Comparison of ENCODE assay signal across 33 mouse cellular contexts in genomic region chr17:57195326-57196010, GRCm38 (mm10). TPM values are rescaled to one million over a fixed set of nuclear protein-coding genes. Genes with fewer than 3 reads are reported as not detected.
DNase-seq lines count a peak whose midpoint lies in the region; ATAC-seq and TF ChIP-seq lines count a peak whose summit lies in the region.
"Had no signal": no experiment of that assay in that cellular context is flagged by ENCODE, and none has a peak within 500 bp of the region (broad histone marks: within the 10 kb centered on the region; RNA-seq: fewer than 3 reads in every experiment).

No protein-coding gene starts in this region.

- H3K9ac ChIP-seq in liver, adult 2 months (ENCODE audit: low read depth, low read length): no peak overlapping the region
- no peak overlapping the region for H3K9ac ChIP-seq in embryonic facial prominence, embryonic 12.5 days
- no peak overlapping the region for H3K9ac ChIP-seq in limb, embryonic 14.5 days (ENCODE audit: low read depth, low read length, severe bottlenecking)
- H3K9ac ChIP-seq: kidney, embryonic 15.5 days; liver, embryonic 14.5 days; midbrain, embryonic 13.5 days had no signal

- H3K79me2 ChIP-seq in liver, adult 2 months (ENCODE audit: control insufficient read depth, insufficient read depth, low read length): no peaks in the 10 kb centered on the region

- H3K27me3 ChIP-seq in liver, adult 2 months (ENCODE audit: control insufficient read depth, insufficient read depth, low read length): no peaks in the 10 kb centered on the region
- H3K27me3 ChIP-seq in embryonic facial prominence, embryonic 12.5 days: no peaks in the 10 kb centered on the region
- no peaks in the 10 kb centered on the region for H3K27me3 ChIP-seq in limb, embryonic 14.5 days (ENCODE audit: control insufficient read depth, insufficient read depth, low read length)
- no peaks in the 10 kb centered on the region for H3K27me3 ChIP-seq in cerebellum, adult 2 months (ENCODE audit: control insufficient read depth, insufficient read depth, low read length)
- H3K27me3 ChIP-seq: kidney, embryonic 15.5 days; midbrain, embryonic 13.5 days had no signal

- H3K4me2 ChIP-seq in embryonic facial prominence, embryonic 12.5 days (replicated peaks): no peak overlapping the region
- H3K4me2 ChIP-seq in limb, embryonic 14.5 days (replicated peaks; ENCODE audit: low read depth, low read length, severe bottlenecking): no peak overlapping the region
- H3K4me2 ChIP-seq: kidney, embryonic 15.5 days; midbrain, embryonic 13.5 days had no signal

- peak; percentile 84 for DNase-seq in liver, adult 2 months (ENCODE audit: extremely low read depth, low read depth, low spot score)
- DNase-seq in liver (no peak), adipocyte (ENCODE audit: low spot score) (peak; percentile 35)
- DNase-seq in limb, embryonic 14.5 days (ENCODE audit: low spot score): peak; percentile 21
- no peak for DNase-seq in cerebellum, adult 9-11 months
- DNase-seq in gastrocnemius, postnatal 14 days: no peak
- no peak for DNase-seq in cerebellum, adult 2 months
- DNase-seq: adrenal gland, adult 8-10 months; B cell, adult 2 months; cerebellum, adult 11 months; cerebellum, postnatal 10 days; gastrocnemius, adult 2 months; heart, postnatal 14 days; kidney, adult 11 months; kidney, postnatal 25 days had no signal

- H3K4me3 ChIP-seq in liver, adult 2 months (ENCODE audit: insufficient read depth, low read depth, low read length): no peak overlapping the region
- H3K4me3 ChIP-seq in embryonic facial prominence, embryonic 12.5 days: no peak overlapping the region
- no peak overlapping the region for H3K4me3 ChIP-seq in limb, embryonic 14.5 days (replicated peaks; ENCODE audit: low read length)
- H3K4me3 ChIP-seq in cerebellum, adult 2 months (replicated peaks; ENCODE audit: insufficient read depth, low read depth, low read length): no peak overlapping the region
- H3K4me3 ChIP-seq: gastrocnemius, adult 2 months; kidney, embryonic 15.5 days; layer of hippocampus, adult 2 months; midbrain, embryonic 13.5 days had no signal

- no peak overlapping the region for H3K27ac ChIP-seq in liver, adult 2 months (replicated peaks; ENCODE audit: insufficient read depth, low read depth, low read length)
- no peak overlapping the region for H3K27ac ChIP-seq in embryonic facial prominence, embryonic 12.5 days
- H3K27ac ChIP-seq in limb, embryonic 14.5 days (replicated peaks; ENCODE audit: low read depth, low read length): no peak overlapping the region
- H3K27ac ChIP-seq in cerebellum, adult 2 months (ENCODE audit: insufficient read depth, low read length): no peak overlapping the region
- H3K27ac ChIP-seq: gastrocnemius, adult 2 months; hindbrain, postnatal 0 days; kidney, embryonic 15.5 days; layer of hippocampus, adult 2 months; liver, embryonic 14.5 days; midbrain, embryonic 13.5 days had no signal

- ATAC-seq in embryonic facial prominence, embryonic 12.5 days (ENCODE audit: insufficient number of reproducible peaks, insufficient read depth, low FRiP score, low TSS enrichment): peak; percentile 52; the same call in 1 of the 2 replicates
- ATAC-seq in limb, embryonic 14.5 days (ENCODE audit: low FRiP score, low read depth): no peak; the same call in 1 of the 2 replicates
- ATAC-seq: activated CD4-positive, CD25-positive, alpha-beta regulatory T cell, adult 4 months; forebrain, embryonic 14.5 days; hindbrain, postnatal 0 days; midbrain, embryonic 13.5 days had no signal

- H3K36me3 ChIP-seq in liver, adult 2 months (ENCODE audit: control insufficient read depth, insufficient read depth, low read length): peaks cover 8% of the 10 kb centered on the region; the same call in 1 of the 2 replicates
- H3K36me3 ChIP-seq in embryonic facial prominence, embryonic 12.5 days: no peaks in the 10 kb centered on the region
- no peaks in the 10 kb centered on the region for H3K36me3 ChIP-seq in limb, embryonic 14.5 days (ENCODE audit: control insufficient read depth, insufficient read depth, low read length)
- H3K36me3 ChIP-seq: kidney, embryonic 15.5 days; midbrain, embryonic 13.5 days had no signal

- TF ChIP-seq POLR2A in liver, adult 2 months (IDR thresholded peaks at IDR 0.05; ENCODE audit: extremely low read depth, insufficient read depth, low read length): no peak
- TF ChIP-seq POLR2A in limb, embryonic 14.5 days (IDR thresholded peaks at IDR 0.05; ENCODE audit: borderline replicate concordance, extremely low read depth, insufficient read depth, insufficient read length): no peak
- no peak for TF ChIP-seq POLR2A in cerebellum, adult 2 months (IDR thresholded peaks at IDR 0.05; ENCODE audit: borderline replicate concordance, insufficient read depth, low read length)

- intact Hi-C loops in gastrocnemius, postnatal 14 days (cut with DNase I; ENCODE audit: low total_unique reads): no loop called here

- no peaks in the 10 kb centered on the region for H3K9me3 ChIP-seq in embryonic facial prominence, embryonic 12.5 days
- no peaks in the 10 kb centered on the region for H3K9me3 ChIP-seq in limb, embryonic 14.5 days (ENCODE audit: control insufficient read depth, low read length)
- H3K9me3 ChIP-seq: kidney, embryonic 15.5 days; midbrain, embryonic 13.5 days had no signal

- TF ChIP-seq CTCF in liver, adult 2 months (IDR thresholded peaks at IDR 0.05; ENCODE audit: low read depth, low read length): no peak
- TF ChIP-seq CTCF in cerebellum, adult 2 months (IDR thresholded peaks at IDR 0.05; ENCODE audit: borderline replicate concordance, insufficient read depth, low read depth, low read length): no peak

- peaks cover 1% of the 10 kb centered on the region for H3K4me1 ChIP-seq in liver, adult 2 months (ENCODE audit: control insufficient read depth, insufficient read depth, low read length)
- no peaks in the 10 kb centered on the region for H3K4me1 ChIP-seq in embryonic facial prominence, embryonic 12.5 days
- no peaks in the 10 kb centered on the region for H3K4me1 ChIP-seq in limb, embryonic 14.5 days (ENCODE audit: control insufficient read depth, insufficient read depth, low read length)
- H3K4me1 ChIP-seq in cerebellum, adult 2 months (ENCODE audit: control insufficient read depth, insufficient read depth, low read length): no peaks in the 10 kb centered on the region
- H3K4me1 ChIP-seq: kidney, embryonic 15.5 days; midbrain, embryonic 13.5 days had no signal

- 20% methylated on average over 8 of the region's 8 CpGs for WGBS in liver, adult 2 months
- WGBS in embryonic facial prominence, embryonic 12.5 days: 77% methylated on average over 8 of the region's 8 CpGs
- 63% methylated on average over 8 of the region's 8 CpGs for WGBS in limb, embryonic 14.5 days
- WGBS in cerebellum, adult 2 months: 79% methylated on average over 8 of the region's 8 CpGs

RNA-seq across cellular contexts. Expression of gene Tnfsf14, which starts 1.5 kb away (rescaled TPM):
- total RNA-seq in liver, adult 2 months (2014; rRNA removed): 0.27 and 0.28 TPM in 2 replicates
- polyA plus RNA-seq in liver, adult 2 months (2012; rRNA removed): 0.42 and 0.75 TPM in 2 replicates
- 0.09 and 0.24 TPM in 2 replicates for polyA plus RNA-seq in embryonic facial prominence, embryonic 12.5 days (2016; fragmentation: Nextera tagmentation; extraction: Ambion mirVana)
- 0.17 and 0.20 TPM in 2 replicates for polyA plus RNA-seq in limb, embryonic 14.5 days (2012; rRNA removed)
- polyA plus RNA-seq in limb, embryonic 14.5 days (2014; fragmentation: Nextera tagmentation; extraction: Ambion mirVana): not detected in 2 replicates
- not detected for total RNA-seq in gastrocnemius, postnatal 14 days (2021)
- not detected in 2 replicates for polyA plus RNA-seq in cerebellum, adult 2 months (2012; rRNA removed)
- total RNA-seq: gastrocnemius, adult 2 months; gastrocnemius, postnatal 4 days; hindbrain, postnatal 0 days; layer of hippocampus, adult 2 months; layer of hippocampus, postnatal 14 days; left cerebral cortex, adult 8-10 months; left cerebral cortex, postnatal 36 days had no signal
- polyA plus RNA-seq: forebrain, embryonic 14.5 days; heart, embryonic 14.5 days; hindbrain, postnatal 0 days; midbrain, embryonic 13.5 days; neural tube, embryonic 14.5 days had no signal

RNA-seq across cellular contexts. Expression of gene C3, which starts 32.5 kb away (rescaled TPM):
- 5,384 and 7,708 TPM in 2 replicates for total RNA-seq in liver, adult 2 months (2014; rRNA removed)
- polyA plus RNA-seq in liver, adult 2 months (2012; rRNA removed): 3,773 and 3,833 TPM in 2 replicates
- polyA plus RNA-seq in embryonic facial prominence, embryonic 12.5 days (2016; fragmentation: Nextera tagmentation; extraction: Ambion mirVana): 0.37 and 0.56 TPM in 2 replicates
- polyA plus RNA-seq in limb, embryonic 14.5 days (2012; rRNA removed): 0.85 and 1.6 TPM in 2 replicates
- polyA plus RNA-seq in limb, embryonic 14.5 days (2014; fragmentation: Nextera tagmentation; extraction: Ambion mirVana): 0.46 and 0.52 TPM in 2 replicates
- 1 to 10 TPM in 1 of 2 experiments, under 1 TPM in 1; 0.60 to 1.2 TPM for total RNA-seq in gastrocnemius, postnatal 14 days (2021)
- 1.1 and 1.3 TPM in 2 replicates for polyA plus RNA-seq in cerebellum, adult 2 months (2012; rRNA removed)

RNA-seq across cellular contexts. Expression of gene Cd70, which starts 45.9 kb away (rescaled TPM):
- 1.0 TPM in 1 of 2 replicates, not detected in the other for total RNA-seq in liver, adult 2 months (2014; rRNA removed)
- polyA plus RNA-seq in liver, adult 2 months (2012; rRNA removed): not detected in 2 replicates
- 0.19 TPM in 1 of 2 replicates, not detected in the other for polyA plus RNA-seq in embryonic facial prominence, embryonic 12.5 days (2016; fragmentation: Nextera tagmentation; extraction: Ambion mirVana)
- not detected in 2 replicates for polyA plus RNA-seq in limb, embryonic 14.5 days (2012; rRNA removed)
- polyA plus RNA-seq in limb, embryonic 14.5 days (2014; fragmentation: Nextera tagmentation; extraction: Ambion mirVana): not detected in 2 replicates
- not detected for total RNA-seq in gastrocnemius, postnatal 14 days (2021)
- 11.7 and 12.5 TPM in 2 replicates for polyA plus RNA-seq in cerebellum, adult 2 months (2012; rRNA removed)
- total RNA-seq: adrenal gland, adult 8-10 months; common myeloid progenitor, adult 5-6 weeks; gastrocnemius, adult 2 months; gastrocnemius, postnatal 4 days; heart, postnatal 14 days; layer of hippocampus, adult 2 months; megakaryocyte-erythroid progenitor cell, adult 5-6 weeks had no signal
- polyA plus RNA-seq: heart, embryonic 14.5 days; liver, embryonic 14.5 days; lung, embryonic 16.5 days; macrophage had no signal

RNA-seq across cellular contexts. Expression of gene Gpr108, which starts 52.8 kb away (rescaled TPM):
- 10.7 and 11.7 TPM in 2 replicates for total RNA-seq in liver, adult 2 months (2014; rRNA removed)
- 19.3 and 23.7 TPM in 2 replicates for polyA plus RNA-seq in liver, adult 2 months (2012; rRNA removed)
- polyA plus RNA-seq in embryonic facial prominence, embryonic 12.5 days (2016; fragmentation: Nextera tagmentation; extraction: Ambion mirVana): 28.8 and 31.9 TPM in 2 replicates
- 36.4 and 42.7 TPM in 2 replicates for polyA plus RNA-seq in limb, embryonic 14.5 days (2012; rRNA removed)
- 39.6 and 40.8 TPM in 2 replicates for polyA plus RNA-seq in limb, embryonic 14.5 days (2014; fragmentation: Nextera tagmentation; extraction: Ambion mirVana)
- 10 to 100 TPM; 21.8 to 24.6 TPM for total RNA-seq in gastrocnemius, postnatal 14 days (2021)
- polyA plus RNA-seq in cerebellum, adult 2 months (2012; rRNA removed): 44.0 and 46.9 TPM in 2 replicates

RNA-seq across cellular contexts. Expression of gene Trip10, which starts 53.8 kb away (rescaled TPM):
- 4.6 and 5.1 TPM in 2 replicates for total RNA-seq in liver, adult 2 months (2014; rRNA removed)
- polyA plus RNA-seq in liver, adult 2 months (2012; rRNA removed): 4.8 and 7.2 TPM in 2 replicates
- 33.8 and 35.6 TPM in 2 replicates for polyA plus RNA-seq in embryonic facial prominence, embryonic 12.5 days (2016; fragmentation: Nextera tagmentation; extraction: Ambion mirVana)
- 40.5 and 46.9 TPM in 2 replicates for polyA plus RNA-seq in limb, embryonic 14.5 days (2012; rRNA removed)
- polyA plus RNA-seq in limb, embryonic 14.5 days (2014; fragmentation: Nextera tagmentation; extraction: Ambion mirVana): 27.1 and 29.8 TPM in 2 replicates
- total RNA-seq in gastrocnemius, postnatal 14 days (2021): 10 to 100 TPM; 69.4 to 75.6 TPM
- 8.5 and 10.1 TPM in 2 replicates for polyA plus RNA-seq in cerebellum, adult 2 months (2012; rRNA removed)

Comparison
In these comparisons a context has a peak if more than half of its experiments do, and no peak if none do; other contexts are left out.
1. DNase-seq: peak in liver, adult 2 months (single experiment), adipocyte (single experiment) and limb, embryonic 14.5 days (single experiment); none in liver (single experiment), cerebellum, adult 9-11 months (single experiment), gastrocnemius, postnatal 14 days (single experiment) and cerebellum, adult 2 months (0 of 2).
2. RNA of gene C3, which starts 32.5 kb away (polyA plus RNA-seq): 3,773 to 3,833 TPM in liver, adult 2 months; 1.1 to 1.3 TPM in cerebellum, adult 2 months, 0.46 to 1.6 TPM in limb, embryonic 14.5 days and 0.37 to 0.56 TPM in embryonic facial prominence, embryonic 12.5 days; every median in the first group is over 1,000 times any median in the second.
3. RNA of gene Cd70, which starts 45.9 kb away (polyA plus RNA-seq): 11.7 to 12.5 TPM in cerebellum, adult 2 months; 0.19 TPM in embryonic facial prominence, embryonic 12.5 days, not detected in liver, adult 2 months and not detected in limb, embryonic 14.5 days; every median in the first group is over 10 times any median in the second.